Mouse (Mus musculus): ENCODE results near the gene Gm21992. TPM values are rescaled to one million over a fixed set of nuclear protein-coding genes. Genes with fewer than 3 reads are reported as not detected.

The Gm21992 gene
- total and polyA plus RNA-seq, 3 experiments, result 1.7 to 40.1 (median 11.2) TPM

DNA sequence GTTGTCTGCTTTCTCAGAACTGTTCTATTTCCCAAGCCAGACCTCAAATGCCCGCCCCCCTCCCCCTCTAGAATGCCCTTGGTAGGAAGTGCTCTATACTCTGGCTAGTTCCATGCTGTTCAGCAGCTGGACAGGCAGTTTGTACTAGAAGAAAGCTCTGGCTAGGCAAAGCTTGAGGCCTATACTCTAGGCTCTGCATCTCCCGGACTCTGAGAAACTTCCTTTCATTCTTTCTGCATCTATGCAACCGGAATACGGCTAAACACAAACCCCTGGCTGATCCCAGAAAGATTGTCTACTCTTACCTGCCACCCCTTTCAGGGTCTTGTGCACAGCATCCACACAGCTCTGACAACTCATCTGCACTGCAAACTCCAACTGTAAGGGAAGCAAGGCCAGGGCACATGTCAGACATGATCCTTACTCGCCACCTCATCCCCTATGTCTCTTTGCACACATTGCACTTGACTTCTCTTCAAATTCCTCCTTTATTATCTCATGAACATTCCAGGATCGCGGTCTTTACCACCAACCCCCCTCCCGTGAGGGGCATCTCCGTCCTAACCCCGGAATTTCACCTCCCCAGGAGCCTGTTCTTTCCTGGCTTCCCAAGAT lies 27.2 kb upstream of the Gm21992 start:
- peaks cover 35% of the 10 kb centered on the region for H3K36me3 ChIP-seq (replicated peaks)
- peak overlapping the region; percentile 75 for H3K4me3 ChIP-seq (ENCODE audit: low read depth, low read length)
- no peaks in the 10 kb centered on the region for H3K9me3 ChIP-seq (replicated peaks)
- ATAC-seq (ENCODE audit: extremely low read depth, insufficient number of reproducible peaks, low FRiP score, poor library complexity, severe bottlenecking) (no peak), DNase-seq (ENCODE audit: low spot score) (peak; percentile 25)
- peaks cover 26% of the 10 kb centered on the region for H3K27me3 ChIP-seq (ENCODE audit: insufficient read depth, low read length)
- TF ChIP-seq CTCF (IDR thresholded peaks at IDR 0.05; ENCODE audit: low read depth, low read length), result no peak
- TF ChIP-seq POLR2AphosphoS5 (IDR thresholded peaks at IDR 0.05; ENCODE audit: insufficient replicate concordance, low read depth, low read length), result no peak
- TF ChIP-seq TAL1 (conservative IDR thresholded peaks at IDR 0.05; ENCODE audit: low read depth, low read length), result no peak
- no peak for TF ChIP-seq GATA1 (IDR thresholded peaks at IDR 0.05; ENCODE audit: borderline replicate concordance, low read length)
- peaks cover 32% of the 10 kb centered on the region for H3K4me1 ChIP-seq (ENCODE audit: insufficient read depth, low read depth, low read length)

DNA sequence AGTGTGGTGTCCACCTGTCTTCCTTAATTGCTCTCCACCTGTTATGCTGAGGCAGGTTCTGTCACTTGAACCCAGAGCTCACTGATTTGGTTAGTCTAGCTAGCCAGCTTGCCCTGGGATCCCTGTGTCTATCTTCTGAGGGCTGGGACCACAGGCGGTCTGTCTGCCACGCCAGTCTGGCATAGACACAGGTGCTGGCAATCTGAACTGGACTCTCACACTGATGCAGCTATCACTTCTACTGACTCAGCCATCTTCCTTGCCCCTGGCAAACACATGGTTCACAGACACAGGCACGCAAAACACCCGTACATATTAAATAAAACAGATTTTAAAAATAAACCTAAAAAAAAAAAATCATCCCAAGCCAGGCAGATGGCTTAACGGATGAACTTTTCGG lies 25.6 kb upstream of the Gm21992 start:
- no peak for ATAC-seq (ENCODE audit: extremely low read depth, insufficient number of reproducible peaks, low FRiP score, poor library complexity, severe bottlenecking)
- Histone ChIP-seq H3K9me3 (replicated peaks) (no peaks in the 10 kb centered on the region), H3K36me3 (replicated peaks) (peaks cover 51% of the 10 kb centered on the region), H3K4me1 (ENCODE audit: insufficient read depth, low read depth, low read length) (peaks cover 34% of the 10 kb centered on the region), H3K4me3 (ENCODE audit: low read depth, low read length) (no peak overlapping the region), H3K27me3 (ENCODE audit: insufficient read depth, low read length) (peaks cover 22% of the 10 kb centered on the region)
- DNase-seq (ENCODE audit: low spot score), result no peak
- TF ChIP-seq CTCF (IDR thresholded peaks at IDR 0.05; ENCODE audit: low read depth, low read length), result no peak
- no peak for TF ChIP-seq GATA2 (IDR thresholded peaks at IDR 0.05; ENCODE audit: borderline replicate concordance, low read depth, low read length)
- TF ChIP-seq POLR2AphosphoS5 (IDR thresholded peaks at IDR 0.05; ENCODE audit: insufficient replicate concordance, low read depth, low read length), result no peak
- TF ChIP-seq GATA1 (IDR thresholded peaks at IDR 0.05; ENCODE audit: borderline replicate concordance, low read length), result no peak
- no peak for TF ChIP-seq TAL1 (conservative IDR thresholded peaks at IDR 0.05; ENCODE audit: low read depth, low read length)

DNA sequence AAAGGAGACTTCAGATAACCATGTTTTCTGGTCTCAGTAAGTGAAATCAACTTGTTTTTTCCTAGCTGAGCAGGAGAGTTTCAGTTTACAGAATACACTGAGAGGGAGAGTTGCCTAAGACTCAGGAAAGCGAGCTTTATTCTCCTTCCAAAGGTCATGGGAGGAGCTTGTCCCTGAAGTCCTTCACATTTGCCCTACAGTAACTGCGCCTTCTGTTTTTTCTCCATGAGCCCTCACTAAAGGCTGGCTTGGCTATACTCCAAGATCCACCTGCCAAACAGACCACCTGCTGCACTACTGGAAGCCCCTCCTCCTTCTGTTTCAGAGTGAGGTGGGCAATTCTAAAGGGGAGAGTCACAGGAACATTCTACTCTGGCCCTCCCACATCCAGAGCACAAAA lies 24.7 kb upstream of the Gm21992 start:
- H3K4me3 ChIP-seq (ENCODE audit: low read depth, low read length), result no peak overlapping the region
- H3K36me3 ChIP-seq (replicated peaks), result peaks cover 59% of the 10 kb centered on the region
- peaks cover 13% of the 10 kb centered on the region for H3K27me3 ChIP-seq (ENCODE audit: insufficient read depth, low read length)
- H3K4me1 ChIP-seq (ENCODE audit: insufficient read depth, low read depth, low read length), result peaks cover 32% of the 10 kb centered on the region
- DNase-seq (ENCODE audit: low spot score), result no peak
- TF ChIP-seq GATA1 (IDR thresholded peaks at IDR 0.05; ENCODE audit: borderline replicate concordance, low read length) (no peak), GATA2 (IDR thresholded peaks at IDR 0.05; ENCODE audit: borderline replicate concordance, low read depth, low read length) (no peak), TAL1 (conservative IDR thresholded peaks at IDR 0.05; ENCODE audit: low read depth, low read length) (no peak), POLR2AphosphoS5 (IDR thresholded peaks at IDR 0.05; ENCODE audit: insufficient replicate concordance, low read depth, low read length) (no peak), CTCF (IDR thresholded peaks at IDR 0.05; ENCODE audit: low read depth, low read length) (no peak)
- H3K9me3 ChIP-seq (replicated peaks), result no peaks in the 10 kb centered on the region
- no peak for ATAC-seq (ENCODE audit: extremely low read depth, insufficient number of reproducible peaks, low FRiP score, poor library complexity, severe bottlenecking)

DNA sequence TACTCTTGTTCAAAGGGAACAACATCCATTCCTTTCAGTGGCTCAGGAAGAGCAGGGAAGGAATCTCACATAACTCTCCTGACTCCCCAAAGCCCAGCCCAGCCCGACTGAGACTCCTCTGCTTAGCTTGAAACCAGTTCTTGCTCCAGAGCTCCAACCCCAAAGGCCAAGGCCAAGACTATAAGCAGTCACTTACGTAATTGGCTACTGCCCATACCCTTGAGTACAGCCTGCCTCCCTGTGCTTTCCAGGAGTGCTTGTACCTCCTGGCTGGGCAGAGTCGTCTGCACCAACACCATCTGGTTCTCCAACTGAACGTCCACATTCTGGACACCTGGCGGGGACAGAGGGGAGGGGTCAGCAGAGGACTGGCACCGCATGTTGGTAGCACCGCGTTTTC lies 22.6 kb upstream of the Gm21992 start:
- no peaks in the 10 kb centered on the region for H3K27me3 ChIP-seq (ENCODE audit: insufficient read depth, low read length)
- H3K4me1 ChIP-seq (ENCODE audit: insufficient read depth, low read depth, low read length), result peaks cover 19% of the 10 kb centered on the region
- no peaks in the 10 kb centered on the region for H3K9me3 ChIP-seq (replicated peaks)
- no peak for DNase-seq (ENCODE audit: low spot score)
- no peak overlapping the region for H3K4me3 ChIP-seq (ENCODE audit: low read depth, low read length)
- peaks cover 80% of the 10 kb centered on the region for H3K36me3 ChIP-seq (replicated peaks)
- ATAC-seq (ENCODE audit: extremely low read depth, insufficient number of reproducible peaks, low FRiP score, poor library complexity, severe bottlenecking), result no peak
- TF ChIP-seq POLR2AphosphoS5 (IDR thresholded peaks at IDR 0.05; ENCODE audit: insufficient replicate concordance, low read depth, low read length) (no peak), GATA2 (IDR thresholded peaks at IDR 0.05; ENCODE audit: borderline replicate concordance, low read depth, low read length) (no peak), TAL1 (conservative IDR thresholded peaks at IDR 0.05; ENCODE audit: low read depth, low read length) (no peak), GATA1 (IDR thresholded peaks at IDR 0.05; ENCODE audit: borderline replicate concordance, low read length) (no peak), CTCF (IDR thresholded peaks at IDR 0.05; ENCODE audit: low read depth, low read length) (no peak)

DNA sequence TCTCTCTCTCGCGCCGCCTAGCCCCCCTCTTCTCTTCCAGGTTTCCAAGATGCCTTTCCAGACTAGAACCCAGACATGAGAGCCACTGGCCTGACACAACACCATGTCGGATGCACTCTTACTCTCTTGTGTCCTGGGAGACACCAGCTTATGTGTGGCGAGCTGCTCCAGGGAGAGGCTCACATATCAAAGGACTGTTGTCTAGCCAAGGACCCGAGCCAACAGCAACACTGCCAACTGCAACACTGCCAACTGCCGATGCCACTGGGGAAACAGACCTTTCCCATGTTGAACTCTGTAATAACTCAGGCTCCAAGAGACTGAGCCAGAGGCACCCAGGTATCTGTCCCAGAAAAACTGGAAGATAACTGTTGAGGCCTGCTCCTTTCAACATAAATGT lies 17.7 kb upstream of the Gm21992 start:
- H3K36me3 ChIP-seq (replicated peaks), result peaks cover 94% of the 10 kb centered on the region
- no peak for TF ChIP-seq GATA1 (IDR thresholded peaks at IDR 0.05; ENCODE audit: borderline replicate concordance, low read length)
- TF ChIP-seq GATA2 (IDR thresholded peaks at IDR 0.05; ENCODE audit: borderline replicate concordance, low read depth, low read length), result no peak
- TF ChIP-seq CTCF (IDR thresholded peaks at IDR 0.05; ENCODE audit: low read depth, low read length), result no peak
- TF ChIP-seq TAL1 (conservative IDR thresholded peaks at IDR 0.05; ENCODE audit: low read depth, low read length), result no peak
- TF ChIP-seq POLR2AphosphoS5 (IDR thresholded peaks at IDR 0.05; ENCODE audit: insufficient replicate concordance, low read depth, low read length), result no peak
- H3K4me3 ChIP-seq (ENCODE audit: low read depth, low read length), result no peak overlapping the region
- ATAC-seq (ENCODE audit: extremely low read depth, insufficient number of reproducible peaks, low FRiP score, poor library complexity, severe bottlenecking) (no peak), DNase-seq (ENCODE audit: low spot score) (no peak)
- no peaks in the 10 kb centered on the region for H3K27me3 ChIP-seq (ENCODE audit: insufficient read depth, low read length)
- peaks cover 3% of the 10 kb centered on the region; the same call in 1 of the 2 replicates for H3K4me1 ChIP-seq (ENCODE audit: insufficient read depth, low read depth, low read length)
- H3K9me3 ChIP-seq (replicated peaks), result no peaks in the 10 kb centered on the region

DNA sequence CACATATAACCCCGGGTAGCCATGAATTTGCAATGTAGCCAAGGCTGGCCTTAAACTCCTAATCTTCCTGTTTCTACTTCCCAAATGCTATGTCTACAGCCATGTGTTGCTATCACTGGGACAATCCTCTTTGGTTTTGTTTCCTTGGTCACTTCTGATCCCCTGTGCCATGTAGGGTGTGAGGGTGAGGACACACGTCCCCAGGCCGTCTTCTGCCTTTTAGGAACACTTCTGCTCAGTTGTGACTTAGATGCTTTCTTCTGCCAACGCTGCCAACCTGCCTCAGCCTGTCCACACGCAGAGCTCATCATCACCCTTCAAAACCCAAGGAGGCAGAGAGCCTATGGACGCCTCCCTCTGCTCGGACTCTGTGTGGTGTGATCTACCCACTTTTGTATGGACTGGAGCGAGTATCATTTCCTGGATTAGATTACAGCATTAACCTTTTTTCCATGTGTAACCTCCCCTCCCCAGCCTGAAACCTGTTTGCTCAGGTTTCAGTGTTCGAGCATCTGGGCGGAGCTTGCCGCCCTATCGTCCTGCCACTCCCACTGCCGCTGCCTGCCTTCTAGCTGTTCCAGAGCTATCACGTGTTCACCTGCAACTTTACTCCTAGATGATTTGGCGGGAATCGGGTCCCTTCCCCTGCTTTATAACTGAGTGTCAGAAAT lies 17.2 kb upstream of the Gm21992 start:
- Histone ChIP-seq H3K36me3 (replicated peaks) (peaks cover 89% of the 10 kb centered on the region), H3K9me3 (replicated peaks) (no peaks in the 10 kb centered on the region), H3K4me1 (ENCODE audit: insufficient read depth, low read depth, low read length) (peaks cover 3% of the 10 kb centered on the region; the same call in 1 of the 2 replicates), H3K27me3 (ENCODE audit: insufficient read depth, low read length) (no peaks in the 10 kb centered on the region), H3K4me3 (ENCODE audit: low read depth, low read length) (no peak overlapping the region)
- DNase-seq (ENCODE audit: low spot score), result no peak
- no peak for ATAC-seq (ENCODE audit: extremely low read depth, insufficient number of reproducible peaks, low FRiP score, poor library complexity, severe bottlenecking)
- TF ChIP-seq CTCF (IDR thresholded peaks at IDR 0.05; ENCODE audit: low read depth, low read length) (no peak), POLR2AphosphoS5 (IDR thresholded peaks at IDR 0.05; ENCODE audit: insufficient replicate concordance, low read depth, low read length) (no peak), TAL1 (conservative IDR thresholded peaks at IDR 0.05; ENCODE audit: low read depth, low read length) (no peak), GATA1 (IDR thresholded peaks at IDR 0.05; ENCODE audit: borderline replicate concordance, low read length) (no peak), GATA2 (IDR thresholded peaks at IDR 0.05; ENCODE audit: borderline replicate concordance, low read depth, low read length) (no peak)
